Mouse (Mus musculus) regulatory T cell (primary cell): ENCODE results near the gene Bysl.
"Not testable (repeated sequence)": the region's sequence is repeated elsewhere in the genome, so short reads cannot be mapped to it uniquely, and the experiment has no call there.

ENCODE experiments used
- in situ Hi-C: fragments of 300-600 bp; cut with MboI, MseI; formaldehyde crosslinking; loops from one replicate; pipeline ENCODE4 v1.15.1; 2025; ENCODE audit warnings: high pct_unique_total_duplicates

The Bysl gene

DNA sequence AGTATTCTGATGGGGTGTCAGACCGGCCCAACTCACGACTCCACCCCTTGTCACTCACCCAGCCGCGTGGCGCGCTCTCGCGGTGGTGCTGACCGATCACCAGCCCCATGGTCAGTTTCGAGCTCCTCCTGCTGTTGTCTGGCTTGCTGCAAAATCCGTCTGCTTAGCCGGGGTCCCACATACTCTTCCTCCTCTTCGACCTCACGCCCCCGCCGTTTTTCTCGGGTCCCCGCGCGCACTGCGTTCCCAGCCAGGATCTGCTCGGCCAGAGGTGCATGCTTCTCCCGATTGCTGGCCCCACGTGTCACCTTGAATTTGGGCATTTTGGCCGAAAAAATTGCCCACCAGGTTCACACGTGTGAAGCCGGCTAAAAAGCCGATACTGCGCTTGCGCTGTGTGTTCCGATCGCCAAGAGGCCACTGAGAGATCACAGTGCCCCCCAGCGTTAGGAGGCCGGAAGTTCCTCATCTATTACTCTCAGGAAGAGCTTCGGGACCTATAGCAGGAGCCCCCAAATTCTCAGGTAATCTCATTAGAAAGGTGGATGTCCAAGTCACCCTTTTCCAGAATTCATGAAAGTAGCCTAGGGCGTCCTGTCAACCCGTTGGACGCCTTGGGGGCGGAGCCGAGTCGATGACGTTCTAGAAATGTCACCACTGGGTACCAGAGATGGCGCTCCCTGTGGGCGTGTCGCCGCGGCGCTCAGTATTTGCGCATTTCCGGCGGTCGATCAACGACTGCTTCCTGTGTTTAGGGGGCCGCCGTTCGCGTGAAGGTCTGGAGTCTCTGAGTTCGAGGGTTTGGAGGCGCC, at the start of gene Bysl, which contains the start of the genes Med20 and Gm20517:
Gene Bysl (minus strand): TSS at position 644 of the 812 bp plus-strand sequence.
Gene Med20 (plus strand): TSS at position 734 of the 812 bp plus-strand sequence.
Gene Gm20517 (plus strand): TSS at position 741 of the 812 bp plus-strand sequence.
- in situ Hi-C loops: no loop called here

- in situ Hi-C loops: no loop called here
These were observed 47.5 kb upstream of the Bysl start for GRCm38 (mm10) chr17:47658741-47659243.

GRCm38 (mm10) chr17:47657901-47658300, 46.6 kb upstream of the Bysl start:
- in situ Hi-C loops: no loop called here

GRCm38 (mm10) chr17:47655697-47656096, 44.4 kb upstream of the Bysl start:
- in situ Hi-C loops: no loop called here

GRCm38 (mm10) chr17:47654346-47654745, 43.1 kb upstream of the Bysl start:
- in situ Hi-C loops: not testable (repeated sequence)

DNA sequence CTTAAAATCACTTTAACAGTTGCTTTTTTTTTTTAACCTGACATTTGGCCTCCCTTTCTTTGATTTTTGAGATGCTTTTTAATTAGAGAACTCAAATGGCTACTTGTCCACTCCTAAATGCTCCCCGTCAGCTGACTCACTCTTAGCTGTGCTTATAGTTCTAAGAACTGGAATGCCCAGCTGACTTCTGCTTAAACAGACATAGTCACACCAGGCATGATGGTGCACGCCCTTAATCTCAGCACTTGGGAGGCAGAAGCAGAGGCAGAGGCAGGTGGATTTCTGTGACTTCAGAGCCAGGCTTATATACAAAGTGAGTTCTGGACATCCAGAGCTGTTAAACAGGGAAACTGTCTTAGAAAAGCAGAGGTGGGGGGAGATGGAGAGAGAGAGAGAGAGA, 40.7 kb upstream of the Bysl start:
- in situ Hi-C loops: no loop called here

DNA sequence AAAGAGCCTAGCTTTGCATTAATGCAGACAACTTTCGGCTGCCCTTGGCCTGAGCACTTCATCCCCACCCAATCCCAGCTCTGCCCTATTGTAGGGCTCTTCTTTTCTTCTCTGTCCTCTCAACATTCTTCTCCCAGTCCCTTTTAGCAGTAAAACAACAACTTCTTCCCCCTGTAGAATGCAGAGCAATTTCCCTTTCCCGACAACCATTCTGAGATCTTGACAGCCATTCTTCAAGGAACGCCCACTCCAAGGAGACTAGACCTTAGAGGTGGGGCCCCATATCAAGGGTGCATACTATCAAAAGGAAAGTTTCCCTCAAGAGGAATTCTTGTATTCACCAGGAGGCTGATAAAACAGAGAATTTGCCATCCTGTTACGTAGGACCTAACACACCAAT, 37.7 kb upstream of the Bysl start:
- in situ Hi-C loops: no loop called here

DNA sequence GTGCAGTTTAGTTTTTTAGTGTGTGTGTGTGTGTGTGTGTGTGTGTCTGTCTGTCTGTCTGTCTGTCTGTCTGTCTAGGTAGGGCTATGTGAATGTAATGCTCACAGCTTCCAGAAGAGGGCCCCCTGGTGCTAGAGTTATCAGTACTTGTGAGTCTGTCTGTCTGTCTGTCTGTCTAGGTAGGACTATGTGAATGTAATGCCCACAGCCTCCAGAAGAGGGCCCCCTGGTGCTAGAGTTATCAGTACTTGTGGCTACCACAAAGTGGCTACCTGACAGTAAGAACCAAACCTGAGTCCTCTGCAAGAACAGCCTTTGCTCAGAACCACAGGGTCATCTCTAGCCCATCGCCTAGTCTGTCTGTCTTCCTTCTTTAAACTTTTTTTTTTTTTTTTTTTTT, 35.4 kb upstream of the Bysl start:
- in situ Hi-C loops: no loop called here

DNA sequence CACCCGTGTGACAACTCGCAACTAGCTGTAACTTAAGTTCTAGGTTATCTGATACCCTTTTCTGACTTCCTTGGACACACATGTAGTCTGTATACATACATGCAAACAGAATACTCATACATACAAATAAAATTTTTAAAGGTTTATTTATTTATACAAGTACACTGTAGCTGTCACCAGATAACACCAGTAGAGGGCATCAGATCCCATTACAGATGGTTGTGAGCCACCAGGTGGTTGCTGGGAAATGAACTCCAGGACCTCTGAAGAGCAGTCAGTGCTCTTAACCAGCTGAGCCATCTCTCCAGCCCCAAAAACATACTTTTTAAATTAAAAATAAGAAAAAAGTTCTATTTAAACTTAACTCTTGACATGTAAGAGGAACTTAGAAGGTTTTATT, 31.7 kb upstream of the Bysl start:
- in situ Hi-C loops: no loop called here

- in situ Hi-C loops: no loop called here
These were observed 22.9 kb upstream of the Bysl start for GRCm38 (mm10) chr17:47633999-47634770.

GRCm38 (mm10) chr17:47632181-47632840, 21.0 kb upstream of the Bysl start:
- in situ Hi-C loops: no loop called here

DNA sequence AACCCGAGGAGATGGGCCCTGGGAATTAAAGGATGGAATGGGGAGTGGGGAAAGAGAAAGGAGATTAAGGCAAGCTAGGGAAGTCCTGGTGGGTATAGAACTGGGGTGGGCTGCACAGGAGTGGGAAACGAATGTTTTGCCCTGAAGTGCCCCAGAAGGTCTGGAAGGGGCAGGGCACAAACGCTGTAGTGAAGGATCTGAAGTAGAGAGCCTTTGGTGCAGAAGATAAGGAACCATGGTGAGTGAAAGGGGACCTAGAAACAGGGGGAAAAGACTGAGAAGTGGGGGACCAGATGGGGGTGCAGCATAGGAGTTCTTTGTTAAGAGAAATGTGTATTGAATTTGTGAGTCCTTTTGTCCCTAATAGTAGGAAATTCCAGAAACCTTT, 19.4 kb upstream of the Bysl start, which contains the start of gene Usp49:
Gene Usp49 (plus strand): TSS at position 13 of the 388 bp plus-strand sequence.
- in situ Hi-C loops: no loop called here

DNA sequence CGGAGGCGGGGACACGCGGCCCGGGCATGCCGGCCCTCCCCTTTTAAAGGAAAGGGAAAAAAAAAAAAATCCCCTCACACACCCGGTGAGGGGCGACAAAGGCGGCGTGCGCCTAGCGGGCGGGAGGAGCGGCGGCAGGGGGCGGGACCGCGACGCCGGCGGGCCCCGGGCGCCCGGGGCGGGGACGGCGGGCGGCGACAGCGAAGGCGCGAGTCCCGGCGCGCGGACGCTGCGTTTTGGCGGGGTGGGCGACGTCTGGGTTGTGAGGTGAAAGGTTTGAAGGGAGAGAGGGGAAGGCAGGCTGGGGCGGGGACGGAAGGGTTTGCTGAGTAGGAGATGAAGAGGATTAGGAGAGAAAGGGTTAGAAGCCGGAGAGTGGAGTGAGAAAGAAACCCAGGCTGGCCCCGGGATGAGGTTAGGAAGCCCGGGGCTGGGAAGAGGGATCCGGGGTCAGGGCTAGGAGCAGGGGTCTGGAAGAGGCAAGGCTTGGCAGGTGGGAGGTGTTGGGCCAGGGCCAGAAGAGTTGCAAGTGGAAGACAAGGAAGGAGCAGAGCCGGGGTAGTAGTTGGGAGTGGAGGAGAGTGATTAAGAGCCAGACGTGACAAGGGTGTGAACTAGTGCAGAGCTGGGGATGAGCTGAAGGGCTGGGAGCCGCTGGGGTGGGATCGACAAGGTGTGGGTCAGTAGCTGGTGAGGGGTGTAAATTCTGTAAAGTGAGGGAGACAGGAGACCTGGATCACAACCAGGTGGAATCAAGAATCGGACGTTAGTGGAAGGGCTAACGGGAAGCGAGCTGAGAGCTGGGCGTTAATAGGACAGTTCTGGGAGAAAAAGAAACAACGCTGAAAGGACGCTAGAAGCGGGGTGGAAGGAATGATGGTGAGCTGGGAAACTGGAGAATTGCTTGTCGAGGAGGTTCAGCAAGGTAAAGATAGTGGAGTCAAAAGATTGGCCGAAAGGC, 18.7 kb upstream of the Bysl start:
- in situ Hi-C loops: no loop called here

- in situ Hi-C loops: no loop called here
These were observed 17.8 kb upstream of the Bysl start for GRCm38 (mm10) chr17:47628851-47629676.

- in situ Hi-C loops: no loop called here
These were observed 16.5 kb upstream of the Bysl start for GRCm38 (mm10) chr17:47627791-47628190.

GRCm38 (mm10) chr17:47626031-47626430, 14.7 kb upstream of the Bysl start:
- in situ Hi-C loops: no loop called here

DNA sequence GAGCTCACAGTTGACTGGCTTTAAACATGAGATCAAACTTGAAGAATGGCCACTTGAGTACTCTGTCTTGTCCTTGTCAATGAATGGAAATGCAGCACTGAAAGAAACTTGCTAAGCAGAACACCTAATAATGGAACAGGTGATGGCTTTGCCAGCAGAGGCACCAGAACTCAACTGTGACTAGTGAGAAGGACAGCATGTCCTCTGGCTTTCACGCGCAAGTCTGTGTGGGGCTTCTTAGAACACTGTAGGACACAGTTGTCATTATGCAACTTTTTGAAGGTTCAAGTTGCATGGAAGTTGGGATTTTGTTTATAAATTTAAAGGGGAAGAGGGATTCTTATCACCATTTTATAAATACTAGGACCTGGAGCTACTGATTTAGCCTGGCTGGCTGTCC, 13.8 kb upstream of the Bysl start:
- in situ Hi-C loops: no loop called here

GRCm38 (mm10) chr17:47624572-47624971, 13.3 kb upstream of the Bysl start:
- in situ Hi-C loops: not testable (repeated sequence)

GRCm38 (mm10) chr17:47622912-47623554, 11.7 kb upstream of the Bysl start:
- in situ Hi-C loops: no loop called here
